Mouse (Mus musculus): ENCODE data around the gene Prrc2c.

DNA sequence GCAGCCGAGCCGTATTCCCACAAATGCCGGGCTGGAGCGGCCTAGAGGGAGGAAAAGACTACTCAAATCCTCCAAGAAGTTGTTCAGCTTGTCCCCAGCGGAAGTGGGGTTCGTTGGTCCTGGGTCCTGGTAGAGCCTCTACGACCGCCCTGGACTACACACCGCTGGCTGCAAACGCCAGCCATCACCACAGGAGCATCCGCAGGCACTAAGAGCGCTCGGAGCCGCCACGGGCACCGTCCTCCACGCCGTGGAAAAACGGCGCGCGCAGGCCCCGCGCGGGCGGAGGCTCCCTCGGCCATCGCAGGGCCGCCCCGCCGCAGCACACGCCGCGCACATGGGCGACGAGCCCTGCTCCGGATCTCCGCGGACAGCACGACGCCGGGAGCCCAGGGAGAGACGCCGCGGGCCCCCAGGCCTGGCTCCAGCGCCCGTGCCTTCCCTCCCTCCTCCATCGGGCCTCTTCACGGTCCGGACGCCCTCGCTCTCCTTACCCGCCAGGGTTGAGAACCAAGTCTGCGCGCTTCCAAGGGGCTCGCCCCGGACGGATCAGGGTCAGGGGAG is 443 bp downstream of the Prrc2c start:
- no peak for TF ChIP-seq CTCF (conservative IDR thresholded peaks at IDR 0.05; ENCODE audit: low read length)
- TF ChIP-seq POU5F1 (IDR thresholded peaks at IDR 0.05; ENCODE audit: borderline replicate concordance, low read length): no peak
